Mouse (Mus musculus) activated CD4-positive, CD25-positive, alpha-beta regulatory T cell, adult 4 months (primary cell): ENCODE measurements at regions not wholly inside any gene's neighbourhood (a gene's known extent, or its start where the extent isn't known, plus 50 kb on each side); places are given as distances from the start of the nearest gene placed in this dataset.

Source experiments
- ATAC-seq: one replicate; pipeline ENCODE4 v1.8.0; 2017

DNA sequence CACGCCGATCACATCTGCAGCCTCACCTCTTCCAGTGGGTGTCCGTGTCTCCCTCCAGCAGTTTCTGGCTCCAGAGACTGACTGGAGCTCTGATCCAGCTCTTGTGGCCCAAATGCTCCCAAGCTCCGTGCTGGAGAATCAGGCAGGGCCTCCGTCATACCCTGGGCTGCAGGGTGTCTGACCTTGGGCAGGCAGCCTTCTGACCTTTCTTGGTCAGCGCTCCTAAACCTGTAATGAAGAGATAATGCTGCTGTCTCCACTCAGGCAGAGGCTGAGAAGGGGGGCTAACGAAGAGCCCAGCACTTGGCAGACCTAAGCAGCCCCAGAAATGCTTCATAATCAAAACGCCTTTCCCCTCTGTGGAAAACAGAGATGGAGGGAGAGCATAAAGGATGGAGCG lies 89.9 kb upstream of the Mef2a start:
- ATAC-seq = no peak

GRCm38 (mm10) chr7:67461333-67462255 lies 88.9 kb upstream of the Mef2a start:
- no peak for ATAC-seq

DNA sequence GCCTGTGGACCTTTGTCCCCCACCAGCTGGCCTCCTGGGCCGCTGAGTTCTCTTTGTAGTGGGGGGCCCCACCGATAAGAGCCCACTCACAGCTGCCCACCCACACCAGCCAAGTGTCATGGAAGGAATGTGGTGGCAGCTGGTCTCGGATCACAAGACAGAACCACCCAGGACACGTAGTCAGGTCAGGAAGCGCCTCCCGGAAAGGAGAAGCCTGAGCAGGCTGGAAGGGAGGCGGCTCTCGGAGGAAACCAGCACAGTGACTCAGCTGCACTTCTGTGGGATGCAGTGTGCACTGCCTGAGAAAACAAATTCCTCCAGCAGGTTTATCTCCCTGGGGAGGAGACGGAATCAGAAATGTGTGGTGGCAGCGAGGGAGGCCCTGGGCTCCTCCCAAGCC lies 87.2 kb upstream of the Mef2a start:
- ATAC-seq = no peak

DNA sequence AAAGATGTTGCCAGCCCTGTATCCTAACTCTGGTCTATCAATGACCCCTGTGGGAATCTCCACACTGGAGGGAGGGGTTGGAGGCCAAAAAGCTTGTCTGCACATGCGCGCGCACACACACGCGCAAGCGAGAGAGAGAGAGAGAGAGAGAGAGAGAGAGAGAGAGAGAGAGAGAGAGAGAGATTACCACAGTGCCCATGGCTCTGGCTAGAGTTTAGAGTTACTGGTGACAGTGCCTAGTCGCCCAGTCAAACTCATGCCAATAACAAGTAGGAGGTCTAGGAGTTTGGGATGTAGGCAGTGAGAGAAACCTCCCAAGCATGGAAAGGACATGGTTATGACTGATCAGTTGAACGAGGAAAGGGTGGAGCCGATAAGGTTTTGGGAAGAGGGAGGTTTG lies 86.6 kb upstream of the Mef2a start:
- no peak for ATAC-seq

GRCm38 (mm10) chr7:67458640-67459039 lies 86.0 kb upstream of the Mef2a start:
- ATAC-seq = no peak

DNA sequence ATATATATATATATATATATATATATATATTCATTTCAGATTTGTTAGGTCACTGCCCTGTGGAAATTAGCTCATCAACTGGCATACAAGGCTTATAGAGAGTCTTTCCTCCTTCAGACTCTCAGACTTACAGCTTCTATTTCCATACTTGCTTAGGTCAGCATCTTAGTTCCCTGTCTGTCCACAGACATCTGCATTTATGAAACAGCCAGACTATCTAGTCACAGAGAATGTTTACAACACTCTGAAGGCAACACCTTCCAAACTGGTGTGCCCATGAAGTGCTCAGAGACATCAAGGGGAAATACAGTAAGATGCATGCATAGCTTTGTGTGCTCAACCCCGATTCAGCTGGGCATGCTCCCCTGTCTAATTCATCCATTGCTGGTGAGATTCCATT lies 85.2 kb upstream of the Mef2a start:
- no peak for ATAC-seq

DNA sequence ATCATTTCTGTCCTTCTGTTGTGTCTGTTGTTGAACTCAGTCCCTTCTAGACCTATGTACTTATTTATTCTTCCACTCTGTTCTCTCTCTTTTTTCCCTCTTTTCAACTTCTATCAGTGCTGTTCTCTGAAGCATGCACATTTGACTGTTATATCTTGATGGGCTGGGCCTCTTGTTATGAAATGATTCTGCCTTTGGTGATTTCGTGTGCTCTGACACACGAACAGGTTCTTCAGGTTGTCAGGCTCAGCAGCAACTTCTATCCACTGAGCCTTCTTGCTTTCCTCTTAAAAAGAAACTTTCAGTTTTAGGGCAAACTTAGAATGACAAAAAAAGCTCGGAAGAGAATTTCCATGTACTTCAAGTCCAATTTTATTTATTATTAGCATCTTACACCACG lies 83.4 kb upstream of the Mef2a start:
- no peak for ATAC-seq

DNA sequence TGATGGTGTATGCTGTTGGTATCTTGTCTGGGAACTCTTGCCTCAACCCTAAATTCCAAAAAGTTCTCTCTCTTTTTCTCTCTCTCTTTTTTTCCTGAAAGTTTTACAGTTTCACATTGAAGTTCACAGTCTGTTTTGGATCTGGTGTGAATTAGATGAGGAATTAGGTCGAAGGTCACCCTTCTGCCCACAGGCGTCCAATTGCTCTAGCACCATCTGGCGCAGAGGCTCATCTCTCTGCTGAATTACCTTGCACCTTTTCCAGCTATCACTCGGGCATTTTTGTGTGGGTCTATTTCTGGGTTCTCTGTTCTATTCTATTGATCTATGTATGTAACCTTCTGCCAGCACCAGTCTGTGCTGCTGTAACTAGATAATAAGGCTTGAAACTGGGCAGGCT lies 81.8 kb upstream of the Mef2a start:
- ATAC-seq = no peak

DNA sequence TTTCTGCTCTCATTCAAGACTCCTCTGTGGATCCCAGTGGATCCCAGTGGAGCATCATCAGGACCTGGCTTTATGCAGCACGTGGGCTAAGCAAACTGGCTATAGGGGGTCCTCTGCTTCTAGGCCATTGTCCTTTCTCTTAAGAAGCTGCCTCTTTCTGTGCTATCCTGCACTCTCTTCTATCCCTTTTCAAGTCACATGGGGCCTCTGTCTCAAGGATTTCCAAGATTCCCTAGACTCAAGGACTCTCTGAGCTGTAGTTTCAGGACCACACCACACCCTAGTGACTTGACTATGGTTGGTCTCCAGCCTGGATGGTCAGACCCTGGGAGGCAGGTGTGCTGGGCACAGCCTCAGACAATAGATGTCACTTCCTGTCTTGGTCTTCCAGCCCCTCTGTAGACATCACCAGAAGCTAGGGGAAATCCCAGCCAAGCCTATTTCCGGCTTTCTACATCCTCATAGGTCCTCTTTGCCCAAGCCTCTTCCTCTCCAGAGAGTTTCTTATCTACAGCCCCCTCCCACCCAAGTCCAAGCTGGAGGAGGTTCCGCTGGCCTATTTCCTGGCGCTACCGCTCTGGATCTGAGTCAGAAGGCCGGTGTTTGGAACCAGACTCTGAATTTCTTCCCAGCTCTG lies 78.6 kb upstream of the Mef2a start:
- ATAC-seq = peak; percentile 98

DNA sequence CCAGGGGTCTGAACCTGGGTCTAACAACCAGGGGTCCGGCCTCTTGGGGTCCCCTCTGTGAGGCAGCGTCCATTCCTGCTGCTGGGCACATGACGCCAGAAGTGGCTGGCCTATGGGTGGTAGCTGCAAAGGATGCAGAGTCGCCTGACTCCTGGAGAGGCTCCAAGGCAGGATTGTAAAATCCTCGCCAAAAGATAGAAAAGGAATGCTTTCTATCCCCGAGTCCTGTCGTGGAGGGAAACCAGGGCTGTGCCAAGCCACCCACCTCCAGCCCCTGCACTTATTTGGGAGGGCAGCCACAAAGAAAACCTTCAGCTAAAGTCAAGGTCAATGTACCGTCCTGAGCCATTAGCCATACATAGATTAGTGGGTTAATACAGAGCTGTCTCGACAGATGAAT lies 73.9 kb upstream of the Mef2a start:
- no peak for ATAC-seq

DNA sequence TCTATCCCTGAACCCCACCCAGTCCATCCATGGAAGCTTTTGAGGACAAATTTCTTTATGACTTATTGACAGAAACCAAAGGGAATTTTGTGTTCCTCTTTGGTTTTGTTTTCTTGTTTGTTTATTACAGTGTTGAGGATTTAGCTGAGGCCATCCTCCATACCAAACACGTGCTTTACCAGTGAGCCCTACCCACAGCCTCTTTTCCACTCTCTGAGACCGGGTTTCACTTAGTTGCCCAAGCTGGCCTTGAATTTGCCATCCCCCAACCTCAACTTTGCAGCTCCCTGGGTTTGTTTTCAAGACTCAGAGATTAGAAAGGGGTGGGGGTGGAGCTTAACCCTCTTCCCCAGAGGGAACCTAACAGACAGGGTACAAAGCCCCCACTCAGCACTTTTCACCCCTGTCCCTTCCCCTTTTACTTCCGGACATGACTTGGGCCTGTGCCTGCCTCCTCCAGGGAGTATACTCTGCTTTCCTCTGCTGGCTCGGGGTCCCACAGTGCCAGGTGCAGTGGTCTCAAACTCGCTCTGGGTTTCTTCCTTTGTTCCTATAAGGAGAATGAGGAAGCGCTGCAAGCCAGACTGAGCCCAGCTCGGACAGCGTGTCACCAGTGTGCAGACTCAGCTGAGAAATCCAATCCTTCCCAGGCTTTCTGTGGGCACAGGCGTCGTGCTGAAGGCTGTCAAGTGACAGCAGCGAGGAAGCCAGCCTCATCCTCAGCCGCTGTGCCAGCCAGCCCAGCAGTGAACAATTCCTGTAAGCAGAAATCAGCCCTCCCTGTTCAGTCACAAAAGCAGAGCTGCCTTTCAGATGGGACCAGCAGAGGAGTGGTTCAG lies 72.8 kb upstream of the Mef2a start:
- peak; percentile 8 for ATAC-seq

DNA sequence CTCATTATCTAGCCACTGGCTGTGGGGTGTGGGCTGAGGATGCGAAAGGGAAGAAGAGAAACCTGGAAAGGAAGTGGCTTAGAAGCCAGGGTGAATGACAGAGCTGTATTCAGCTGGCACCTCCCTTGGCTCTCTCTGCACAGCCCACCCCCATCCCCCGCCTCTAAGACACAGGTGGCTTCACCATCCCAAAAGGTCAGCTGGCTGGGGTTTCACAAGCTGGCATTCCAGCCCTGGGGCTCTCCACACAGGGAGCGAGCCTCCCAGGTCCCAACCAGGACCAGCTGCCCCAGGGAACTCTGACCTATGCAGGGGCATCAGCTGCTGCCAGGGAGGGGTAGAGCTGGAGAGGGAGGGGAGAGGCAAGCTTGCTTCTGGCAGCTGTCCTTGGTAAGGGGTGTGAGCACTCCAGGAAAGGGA lies 71.9 kb upstream of the Mef2a start:
- peak; percentile 73 for ATAC-seq

DNA sequence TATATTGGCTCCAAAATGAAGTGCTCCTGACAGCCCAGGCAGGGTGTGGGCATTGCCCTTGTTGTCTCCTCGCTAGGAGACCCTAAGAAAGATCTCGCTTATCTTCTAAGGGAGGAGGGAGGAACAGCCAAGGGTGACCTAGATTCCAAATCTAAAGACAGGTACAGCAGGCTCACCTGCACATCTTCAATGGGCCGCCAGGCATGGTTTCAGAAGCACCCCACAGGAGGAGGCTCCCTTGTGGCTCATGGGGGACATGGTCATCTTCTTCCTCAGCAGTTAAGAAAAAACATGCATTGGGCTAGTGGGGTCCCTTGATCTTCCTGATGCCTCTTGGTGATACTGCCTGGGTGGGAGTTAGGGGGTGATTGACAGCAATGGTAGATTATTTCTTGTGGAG lies 71.0 kb upstream of the Mef2a start:
- no peak for ATAC-seq

DNA sequence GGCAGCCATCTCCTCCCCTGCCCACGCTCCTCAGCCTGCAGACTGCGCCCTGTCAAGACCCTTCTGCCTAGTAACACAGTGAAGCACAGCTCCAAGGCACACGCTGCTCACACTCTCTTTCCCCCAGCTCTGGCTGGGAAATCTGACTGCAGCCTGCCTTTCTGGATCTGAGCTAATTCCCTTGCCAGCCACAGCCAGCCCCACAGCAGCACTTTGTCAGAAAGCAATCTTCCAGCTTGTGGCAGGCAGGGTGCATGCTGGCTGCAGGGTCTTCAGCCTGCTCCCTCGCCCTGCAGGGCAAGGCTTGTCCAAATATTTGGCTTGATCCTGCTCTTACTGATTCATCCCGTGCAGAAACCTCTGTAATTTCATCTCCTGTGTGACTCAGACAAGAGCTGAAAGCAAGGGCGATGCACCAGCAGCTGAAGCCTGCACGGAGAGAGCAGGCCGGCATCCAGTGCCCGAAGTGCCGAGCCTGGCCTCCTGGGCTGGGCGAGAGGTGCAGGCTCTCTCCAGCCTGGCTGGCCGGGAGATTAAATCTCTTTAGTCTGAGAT lies 70.4 kb upstream of the Mef2a start:
- no peak for ATAC-seq

DNA sequence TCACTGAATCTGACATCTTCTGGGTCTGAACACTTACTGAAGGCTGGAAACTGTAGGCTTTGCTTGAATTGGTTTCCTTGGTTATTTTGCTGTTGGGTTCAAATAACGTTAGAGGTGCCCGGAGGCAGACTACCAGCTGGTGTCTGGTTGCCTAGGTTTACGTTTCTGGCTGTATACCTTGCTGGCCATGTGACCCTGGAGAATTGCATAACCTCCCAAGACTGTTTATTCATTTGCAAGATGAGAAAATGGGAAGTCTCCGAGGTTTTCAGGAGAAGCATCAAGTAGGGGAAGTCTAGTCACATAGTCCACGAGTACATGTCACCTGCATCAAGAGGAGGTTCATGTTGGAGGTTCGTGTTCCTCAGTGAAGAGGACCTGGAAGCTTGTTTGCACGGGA lies 69.6 kb upstream of the Mef2a start:
- ATAC-seq = no peak

- no peak for ATAC-seq
Measured at GRCm38 (mm10) chr7:67440806-67441205, 68.1 kb upstream of the Mef2a start.

DNA sequence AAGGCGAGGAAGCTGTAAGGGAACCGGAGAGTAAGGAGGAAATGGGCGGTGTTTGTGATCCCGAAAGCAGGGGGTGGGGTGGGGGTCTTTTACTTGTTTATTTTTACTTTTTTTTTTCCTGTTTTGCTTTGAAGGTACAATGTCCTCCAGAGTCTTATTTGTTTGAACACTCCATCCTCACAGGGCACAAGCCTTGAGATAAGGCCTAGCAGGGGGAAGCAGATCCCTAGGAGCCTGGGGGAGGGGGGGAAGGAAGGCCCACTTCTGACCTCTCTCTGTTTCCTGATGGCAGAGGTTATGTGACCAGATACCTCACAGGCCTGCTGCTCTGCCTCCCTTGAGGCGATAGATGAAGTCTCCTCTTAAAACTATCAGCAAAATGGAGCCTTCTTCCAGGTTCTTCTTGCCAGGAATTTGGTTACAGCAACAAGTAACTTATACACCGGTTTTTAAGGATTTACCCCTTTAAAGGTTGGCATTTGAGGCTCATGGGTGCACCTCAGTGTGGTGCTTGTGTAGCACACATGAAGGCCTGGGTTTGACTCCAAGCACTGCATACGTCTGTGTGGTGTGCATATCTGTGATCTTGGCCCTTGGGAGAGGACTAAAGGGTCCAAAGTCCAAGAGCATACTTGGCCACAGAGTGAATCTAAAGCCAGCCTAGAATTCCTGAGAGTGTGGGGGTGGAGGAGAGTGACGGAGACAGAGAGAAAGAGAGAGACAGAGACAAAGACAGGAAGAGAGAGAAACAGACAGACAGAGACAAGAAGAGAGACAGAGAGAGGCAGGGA lies 64.8 kb upstream of the Mef2a start:
- no peak for ATAC-seq

DNA sequence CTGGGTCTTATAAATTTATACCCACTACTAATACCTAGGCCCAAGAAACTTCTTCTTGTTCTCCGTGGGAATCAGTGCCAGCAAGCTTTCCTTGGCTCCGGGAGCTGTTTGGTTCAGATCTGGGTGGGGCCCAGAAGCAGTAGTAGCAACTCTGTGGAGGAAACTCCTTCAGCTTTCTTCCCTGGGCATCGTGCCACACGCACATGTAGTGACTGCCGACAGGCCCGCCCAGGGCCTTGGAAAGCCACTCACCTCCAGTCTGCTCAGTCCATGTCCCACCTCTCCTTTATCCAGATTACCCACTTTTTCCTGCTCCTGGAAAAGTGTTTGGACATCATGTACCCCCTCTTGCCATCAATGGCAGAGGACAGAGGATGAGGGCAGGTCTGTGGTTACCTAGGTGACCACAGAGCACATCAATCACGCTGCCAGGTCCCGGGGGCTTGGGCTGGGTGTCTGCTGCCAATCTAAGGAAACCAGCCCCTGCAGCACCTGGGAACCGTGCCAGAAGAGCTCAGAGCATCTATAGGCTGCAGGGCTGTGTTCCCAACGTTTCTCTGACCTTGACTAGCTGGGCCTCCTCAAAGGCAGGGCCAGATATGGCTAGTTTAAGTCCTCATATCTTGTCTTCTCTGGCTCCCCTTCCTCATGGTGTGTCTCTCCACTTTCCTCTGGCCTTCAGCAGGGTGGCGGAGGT lies 63.1 kb upstream of the Mef2a start:
- ATAC-seq = no peak

GRCm38 (mm10) chr7:67430987-67431386 lies 58.3 kb upstream of the Mef2a start:
- no peak for ATAC-seq

- no peak for ATAC-seq
Measured at GRCm38 (mm10) chr7:67430041-67430440, 57.4 kb upstream of the Mef2a start.
